In genomic region chr12:79322539-79322938, GRCm38 (mm10) we compare ENCODE assay signal across 8 mouse cellular contexts. TPM values are rescaled to one million over a fixed set of nuclear protein-coding genes. Genes with fewer than 3 reads are reported as not detected.
DNase-seq lines count a peak whose midpoint lies in the region; ATAC-seq and TF ChIP-seq lines count a peak whose summit lies in the region.
"Not testable (repeated sequence)": the region's sequence is repeated elsewhere in the genome, so short reads cannot be mapped to it uniquely, and the experiment has no call there.

No protein-coding gene starts in this region.

- not testable (repeated sequence) for H3K9ac ChIP-seq in MEL (ENCODE audit: control insufficient read depth, low read depth, low read length, poor library complexity, severe bottlenecking); heart, adult 2 months (ENCODE audit: low read depth, low read length); lung, postnatal 0 days (replicated peaks; ENCODE audit: low read depth)

- DNase-seq in 3T3-L1 (ENCODE audit: low read depth, low spot score) (peak; percentile 72), MEL (ENCODE audit: low read depth, low spot score) (peak; percentile 68)
- DNase-seq in brain, adult 2 months (ENCODE audit: low read depth, low spot score): peak; percentile 41
- peak; percentile 75 for DNase-seq in embryo, embryonic 10.5 days (ENCODE audit: low spot score)
- DNase-seq in heart, adult 2 months: not testable (repeated sequence)
- peak; percentile 28 for DNase-seq in kidney, adult 9 months
- DNase-seq in lung, postnatal 0 days (ENCODE audit: low spot score): peak; percentile 83
- peak; percentile 16 for DNase-seq in retina, postnatal 7 days (ENCODE audit: low read depth, low spot score)

- TF ChIP-seq EP300 in MEL (IDR thresholded peaks at IDR 0.05; ENCODE audit: low read depth in 1 of 2, low read length in 2 of 2); heart, adult 2 months (IDR thresholded peaks at IDR 0.05; ENCODE audit: insufficient read depth, low read depth, low read length); lung, postnatal 0 days (IDR thresholded peaks at IDR 0.05): not testable (repeated sequence)

- H3K79me2 ChIP-seq in MEL (ENCODE audit: control insufficient read depth, insufficient read depth, low read length, poor library complexity); heart, adult 2 months (replicated peaks; ENCODE audit: control insufficient read depth, insufficient read depth, low read length): not testable (repeated sequence)

- H3K27ac ChIP-seq in MEL (ENCODE audit: control insufficient read depth, low read depth, low read length); heart, adult 2 months; lung, postnatal 0 days (ENCODE audit: low read length): not testable (repeated sequence)

- H3K4me1 ChIP-seq in MEL (ENCODE audit: control insufficient read depth in 1 of 2, insufficient read depth in 2 of 2, low read length in 2 of 2); heart, adult 2 months (ENCODE audit: control insufficient read depth, insufficient read depth, low read length); lung, postnatal 0 days (ENCODE audit: insufficient read depth, low read depth, low read length): not testable (repeated sequence)

- peak in 1 of 3 experiments; percentile 65; a peak in 4 of 6 replicates for TF ChIP-seq CTCF in MEL (IDR thresholded peaks at IDR 0.05 in 2 of 3, conservative IDR thresholded peaks at IDR 0.05 in 1 of 3; ENCODE audit: control insufficient read depth in 1 of 3, insufficient read depth in 1 of 3, low read depth in 2 of 3, low read length in 3 of 3, poor library complexity in 1 of 3, severe bottlenecking in 1 of 3)
- TF ChIP-seq CTCF in heart, adult 2 months (IDR thresholded peaks at IDR 0.05): peak; percentile 77
- peak; percentile 65 for TF ChIP-seq CTCF in lung, postnatal 0 days (IDR thresholded peaks at IDR 0.05)

- intact Hi-C loops in heart, adult 2 months (cut with DNase I): not testable (repeated sequence)

- not testable (repeated sequence) for H3K27me3 ChIP-seq in MEL (ENCODE audit: control insufficient read depth in 1 of 2, insufficient read depth in 2 of 2, low read length in 2 of 2); heart, adult 2 months (ENCODE audit: control insufficient read depth, insufficient read depth, low read length); lung, postnatal 0 days (replicated peaks; ENCODE audit: insufficient read depth, low read length)

- H3K9me3 ChIP-seq in MEL (replicated peaks; ENCODE audit: insufficient read depth, low read length); lung, postnatal 0 days (ENCODE audit: low read length): not testable (repeated sequence)

- TF ChIP-seq RAD21 in MEL (IDR thresholded peaks at IDR 0.05; ENCODE audit: low read depth, low read length): peak; percentile 45

- WGBS in heart, adult 2 months: 51% methylated on average over 2 of the region's 2 CpGs
- WGBS in lung, postnatal 0 days: 64% methylated on average over 2 of the region's 2 CpGs

- H3K4me3 ChIP-seq in MEL (ENCODE audit: control insufficient read depth in 1 of 2, insufficient read depth in 1 of 2, low read depth in 2 of 2, low read length in 2 of 2); heart, adult 2 months; lung, postnatal 0 days (ENCODE audit: low read depth, low read length): not testable (repeated sequence)

- not testable (repeated sequence) for TF ChIP-seq POLR2A in MEL (IDR thresholded peaks at IDR 0.05; ENCODE audit: control insufficient read depth in 1 of 2, insufficient read depth in 1 of 2, low read depth in 1 of 2, low read length in 2 of 2, poor library complexity in 1 of 2); heart, adult 2 months (IDR thresholded peaks at IDR 0.05; ENCODE audit: insufficient read depth, low read depth, low read length)

- not testable (repeated sequence) for ATAC-seq in lung, postnatal 0 days

- H3K36me3 ChIP-seq in MEL (ENCODE audit: control insufficient read depth in 1 of 2, insufficient read depth in 2 of 2, low read length in 2 of 2); heart, adult 2 months (ENCODE audit: control insufficient read depth, insufficient read depth, low read length); lung, postnatal 0 days (ENCODE audit: insufficient read depth, low read length): not testable (repeated sequence)

- not testable (repeated sequence) for H3K4me2 ChIP-seq in lung, postnatal 0 days (replicated peaks; ENCODE audit: low read depth, low read length)

TF ChIP-seq in MEL, 35 proteins besides CTCF, POLR2A, EP300 and RAD21:
- TF ChIP-seq SMC3 (IDR thresholded peaks at IDR 0.05; ENCODE audit: low read depth, low read length): peak; percentile 44
- TF ChIP-seq JUND (IDR thresholded peaks at IDR 0.05; ENCODE audit: low read depth, low read length): peak; percentile 15; the same call in 1 of the 2 replicates

RNA-seq across cellular contexts. Expression of gene Rad51b, which starts 25.5 kb away (rescaled TPM):
- 3.6 and 4.2 TPM in 2 replicates for total RNA-seq in MEL (2012; rRNA removed)
- 1 to 10 TPM in 1 of 2 experiments, not detected in 1; 5.7 TPM for polyA plus RNA-seq in MEL (2012; ENCODE audit: insufficient read depth in 1 of 2, insufficient read length in 2 of 2, low read depth in 1 of 2, low replicate concordance in 2 of 2, missing spikeins in 1 of 2)
- under 1 TPM; 0.47 to 0.50 TPM for total RNA-seq in heart, adult 2 months (2021)
- 0.26 and 0.49 TPM in 2 replicates for polyA plus RNA-seq in heart, adult 2 months (2012; rRNA removed)
- 1.3 and 1.5 TPM in 2 replicates for polyA plus RNA-seq in lung, postnatal 0 days (2015; fragmentation: Nextera tagmentation; extraction: Ambion mirVana)

RNA-seq across cellular contexts. Expression of gene Zfyve26, which starts 26.4 kb away (rescaled TPM):
- total RNA-seq in MEL (2012; rRNA removed): 7.2 and 9.2 TPM in 2 replicates
- polyA plus RNA-seq in MEL (2012; ENCODE audit: insufficient read depth in 1 of 2, insufficient read length in 2 of 2, low read depth in 1 of 2, low replicate concordance in 2 of 2, missing spikeins in 1 of 2): 100 to 1,000 TPM in 1 of 2 experiments, 10 to 100 TPM in 1; 16.2 to 110 TPM
- total RNA-seq in heart, adult 2 months (2021): 10 to 100 TPM; 14.3 to 14.8 TPM
- polyA plus RNA-seq in heart, adult 2 months (2012; rRNA removed): 10.8 and 13.3 TPM in 2 replicates
- polyA plus RNA-seq in lung, postnatal 0 days (2015; fragmentation: Nextera tagmentation; extraction: Ambion mirVana): 7.0 and 8.0 TPM in 2 replicates
